Mouse (Mus musculus) ES-Bruce4 (cell line): ENCODE results near the gene Maml3.

Experiments used
- EP300 ChIP-seq: IDR thresholded peaks from 2 replicates; pipeline ENCODE4 v1.6.1; 2011; ENCODE audit warnings: low read depth, low read length; ENCODE audit not compliant: insufficient read depth
- POLR2A ChIP-seq: IDR thresholded peaks from one replicate; pipeline ENCODE4 v1.8.1; 2011; ENCODE audit warnings: low read length; ENCODE audit not compliant: insufficient read depth

- no peak for TF ChIP-seq POLR2A
- TF ChIP-seq EP300 = no peak
Measured at GRCm38 (mm10) chr3:51881393-51881792, 223.5 kb downstream of the Maml3 start.
